Mouse (Mus musculus) brain, embryonic 14.5 days (tissue): ENCODE measurements around the gene Sp2.

Experiments used
- CTCF ChIP-seq: fragments of 200-500 bp; IDR thresholded peaks from 2 replicates; pipeline ENCODE4 v1.5.1; 2012; ENCODE audit warnings: inconsistent platforms, mild to moderate bottlenecking, moderate library complexity, borderline replicate concordance; ENCODE audit not compliant: insufficient read depth, insufficient read length; ENCODE audit errors: extremely low read depth
- POLR2A ChIP-seq: fragments of 200-500 bp; IDR thresholded peaks from 2 replicates; pipeline ENCODE4 v1.6.1; 2012; ENCODE audit warnings: mild to moderate bottlenecking, inconsistent platforms, borderline replicate concordance; ENCODE audit not compliant: poor library complexity, insufficient read depth, insufficient read length, severe bottlenecking; ENCODE audit errors: extremely low read depth

GRCm38 (mm10) chr11:96955094-96955493 lies 27.7 kb downstream of the Sp2 start:
- TF ChIP-seq CTCF (no peak), POLR2A (no peak)
